Mouse (Mus musculus): Measurements from ENCODE around the gene Pagr1b.
A peak's percentile ranks its signal among the peaks of the same experiment; 100 is the strongest.

Pagr1b gene

DNA sequence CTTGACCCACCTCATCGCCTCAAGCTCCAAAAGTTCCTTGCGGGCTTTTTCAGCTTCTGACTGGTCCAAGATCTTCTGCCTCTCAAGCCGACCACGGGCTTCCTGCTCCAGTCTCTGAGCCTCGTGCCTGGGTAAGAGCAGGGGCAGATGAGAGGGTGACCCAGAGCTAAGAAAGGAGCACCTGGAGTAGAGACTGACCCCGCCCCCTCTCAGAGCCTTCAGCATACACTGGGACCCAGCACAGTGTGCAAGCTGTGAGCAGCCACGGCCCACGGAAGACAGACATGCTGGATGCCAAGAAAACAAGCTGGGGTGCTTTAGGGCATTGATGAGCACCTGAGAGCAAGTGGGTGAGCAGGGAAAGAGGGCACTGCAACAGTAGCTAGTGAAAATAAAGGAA is 27.5 kb downstream of the Pagr1b start:
- DNase-seq = no peak

DNA sequence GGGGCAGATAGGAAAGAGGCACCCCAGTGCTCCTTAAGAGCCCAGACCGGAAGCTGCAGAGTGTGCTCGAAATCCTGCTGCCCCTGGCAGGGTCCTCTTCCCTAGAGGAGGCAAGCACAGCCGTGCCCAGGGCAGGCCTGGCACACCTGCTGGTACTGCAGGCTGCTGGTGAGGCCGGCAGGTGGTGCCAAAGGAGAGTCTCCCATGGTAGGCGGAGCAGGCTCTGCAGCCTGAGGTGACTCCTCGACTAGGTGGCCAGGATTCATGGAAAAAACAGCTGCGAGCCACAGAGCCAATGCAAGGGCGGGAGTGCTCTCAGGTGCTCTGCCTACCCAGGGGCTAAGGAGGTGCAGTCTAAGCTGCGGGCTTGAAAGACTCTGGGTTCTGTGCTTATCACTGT is 30.0 kb downstream of the Pagr1b start:
- peak; percentile 48 for DNase-seq

DNA sequence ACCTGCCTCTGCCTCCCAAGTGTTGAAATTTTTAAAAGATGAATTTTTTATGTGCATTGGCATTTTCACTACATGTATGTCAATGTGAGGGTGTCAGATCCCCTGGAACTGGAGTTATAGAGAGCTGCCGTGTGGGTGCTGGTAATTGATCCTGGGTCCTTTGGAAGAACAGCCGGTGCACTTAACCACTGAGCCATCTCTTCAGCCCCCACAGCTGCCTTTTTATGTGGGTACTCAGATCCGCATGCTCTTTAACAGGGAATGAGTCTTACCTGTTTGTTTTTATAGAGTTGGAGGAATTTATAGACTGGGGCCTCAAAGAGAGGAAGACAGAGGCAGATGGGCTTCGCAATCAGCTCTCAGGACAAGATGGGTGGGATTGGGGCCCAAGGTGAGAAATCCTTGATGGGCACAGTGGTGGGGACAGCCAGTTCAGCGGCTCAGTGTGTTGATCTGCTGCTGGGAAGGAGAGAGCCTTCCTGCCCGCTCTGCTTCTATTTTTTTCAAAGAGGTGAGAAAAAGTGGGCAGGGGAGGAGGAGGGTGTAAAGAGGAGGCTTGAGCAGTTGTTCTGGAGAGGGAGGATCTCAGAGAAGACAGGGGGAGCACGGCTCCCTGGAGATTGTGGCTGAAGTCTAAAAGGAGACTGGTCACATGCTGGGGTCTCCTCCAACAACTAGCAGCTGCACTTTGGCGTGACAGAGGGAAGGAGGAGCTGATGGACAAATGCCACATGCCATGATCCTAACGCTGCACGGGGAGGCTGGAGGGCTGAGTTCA is 31.4 kb downstream of the Pagr1b start:
- no peak for DNase-seq

DNA sequence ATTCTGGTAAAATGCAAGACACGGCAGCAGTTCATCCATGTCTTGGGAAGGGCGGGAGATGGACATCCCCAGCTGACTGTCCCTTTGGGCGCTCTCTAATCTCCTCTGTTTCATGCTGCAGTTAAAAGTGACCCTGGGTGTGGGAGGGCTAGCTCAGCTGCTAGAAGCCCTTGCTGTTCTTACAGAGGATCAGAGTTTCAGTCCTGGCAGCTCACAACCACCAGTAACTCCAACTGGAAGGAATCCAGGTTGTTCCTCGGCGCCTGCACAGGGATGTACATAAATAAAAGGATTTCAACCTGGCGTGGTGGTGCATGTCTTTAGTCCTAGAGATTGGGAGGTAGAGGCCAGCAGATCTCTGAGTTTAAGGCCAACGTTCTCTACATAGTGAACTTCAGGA is 33.2 kb downstream of the Pagr1b start:
- no peak for DNase-seq

DNA sequence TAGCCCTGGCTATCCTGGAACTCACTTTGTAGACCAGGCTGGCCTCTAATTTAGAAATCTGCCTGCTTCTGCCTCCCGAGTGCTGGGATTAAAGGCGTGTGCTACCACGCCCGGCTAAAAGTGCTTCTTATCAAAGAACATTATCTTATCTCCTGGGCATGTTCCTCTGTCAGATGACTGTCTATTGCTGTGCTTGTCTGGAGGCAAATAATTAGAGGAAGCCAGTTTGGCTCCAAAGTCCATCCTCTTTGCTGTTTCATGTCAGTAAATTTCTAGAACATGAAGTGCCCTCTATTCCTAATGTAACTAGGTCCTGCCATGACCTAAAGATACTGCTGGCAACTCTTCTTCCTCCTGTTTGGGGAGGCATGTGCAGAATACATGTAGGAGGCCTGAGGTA is 34.2 kb downstream of the Pagr1b start:
- no peak for DNase-seq

DNA sequence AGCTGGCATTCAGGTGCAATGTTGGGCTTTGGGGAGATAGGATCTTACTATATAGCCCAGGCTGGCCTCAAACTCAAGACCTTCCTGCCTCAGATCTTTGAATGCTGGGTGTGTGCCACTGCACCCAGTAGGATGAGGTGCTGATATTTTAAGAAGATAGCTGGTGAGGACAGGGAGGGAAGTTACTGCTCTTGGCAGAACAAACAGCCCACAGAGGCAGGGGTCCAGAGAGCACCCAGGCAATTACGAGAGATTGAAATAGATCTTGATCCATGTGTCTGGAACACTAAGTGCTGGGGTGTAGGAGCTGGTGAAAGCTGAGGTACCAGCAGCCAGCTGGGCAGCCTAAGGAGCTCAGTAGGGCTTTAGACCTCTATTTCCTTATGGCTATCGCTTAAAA is 34.7 kb downstream of the Pagr1b start:
- no peak for DNase-seq

DNA sequence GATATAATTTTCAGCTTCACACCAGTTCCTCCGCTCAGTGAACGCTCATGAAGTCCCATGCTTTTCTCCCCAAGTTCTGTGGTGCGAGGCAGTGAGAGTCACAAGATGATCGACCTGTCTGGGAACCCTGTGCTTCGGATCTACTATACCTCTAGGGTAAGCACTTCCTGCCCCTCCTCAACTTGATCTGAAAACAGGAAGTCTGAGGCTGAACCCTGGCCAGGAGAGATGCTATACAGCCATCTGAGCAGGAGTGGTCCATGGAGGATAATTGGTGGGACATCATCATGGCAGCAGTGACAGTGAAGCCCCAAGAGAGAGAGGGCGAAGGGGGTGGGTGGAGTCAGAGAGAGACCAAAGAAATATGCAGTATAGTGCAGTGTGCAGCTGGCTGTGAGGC is 37.4 kb downstream of the Pagr1b start:
- DNase-seq = no peak

DNA sequence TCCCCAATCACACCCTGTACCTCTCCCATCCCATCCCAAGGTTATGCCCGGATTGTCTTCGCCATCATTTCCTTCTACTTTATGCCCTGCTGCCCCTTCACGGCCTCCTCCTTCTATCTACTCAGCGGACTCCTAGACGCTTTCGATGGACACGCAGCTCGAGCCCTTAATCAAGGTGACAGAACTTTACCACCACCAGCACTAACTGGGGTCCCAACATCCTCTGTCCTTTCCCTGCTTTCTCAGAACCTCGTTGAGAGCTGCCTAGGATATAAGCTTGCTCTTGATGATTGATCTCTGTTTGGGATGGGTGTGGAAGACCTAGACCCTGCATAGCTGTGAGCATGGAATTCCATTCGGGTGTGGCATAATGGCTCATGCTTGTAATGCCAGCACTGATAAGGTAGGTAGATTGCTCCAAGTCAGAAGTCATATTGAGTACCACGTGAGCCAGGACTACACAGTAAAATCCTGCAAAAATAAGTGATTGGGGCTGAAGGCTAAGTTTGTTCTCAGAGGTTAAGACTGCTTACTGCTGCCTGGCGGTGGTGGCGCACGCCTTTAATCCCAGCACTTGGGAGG is 39.3 kb downstream of the Pagr1b start:
- DNase-seq = peak; percentile 15

DNA sequence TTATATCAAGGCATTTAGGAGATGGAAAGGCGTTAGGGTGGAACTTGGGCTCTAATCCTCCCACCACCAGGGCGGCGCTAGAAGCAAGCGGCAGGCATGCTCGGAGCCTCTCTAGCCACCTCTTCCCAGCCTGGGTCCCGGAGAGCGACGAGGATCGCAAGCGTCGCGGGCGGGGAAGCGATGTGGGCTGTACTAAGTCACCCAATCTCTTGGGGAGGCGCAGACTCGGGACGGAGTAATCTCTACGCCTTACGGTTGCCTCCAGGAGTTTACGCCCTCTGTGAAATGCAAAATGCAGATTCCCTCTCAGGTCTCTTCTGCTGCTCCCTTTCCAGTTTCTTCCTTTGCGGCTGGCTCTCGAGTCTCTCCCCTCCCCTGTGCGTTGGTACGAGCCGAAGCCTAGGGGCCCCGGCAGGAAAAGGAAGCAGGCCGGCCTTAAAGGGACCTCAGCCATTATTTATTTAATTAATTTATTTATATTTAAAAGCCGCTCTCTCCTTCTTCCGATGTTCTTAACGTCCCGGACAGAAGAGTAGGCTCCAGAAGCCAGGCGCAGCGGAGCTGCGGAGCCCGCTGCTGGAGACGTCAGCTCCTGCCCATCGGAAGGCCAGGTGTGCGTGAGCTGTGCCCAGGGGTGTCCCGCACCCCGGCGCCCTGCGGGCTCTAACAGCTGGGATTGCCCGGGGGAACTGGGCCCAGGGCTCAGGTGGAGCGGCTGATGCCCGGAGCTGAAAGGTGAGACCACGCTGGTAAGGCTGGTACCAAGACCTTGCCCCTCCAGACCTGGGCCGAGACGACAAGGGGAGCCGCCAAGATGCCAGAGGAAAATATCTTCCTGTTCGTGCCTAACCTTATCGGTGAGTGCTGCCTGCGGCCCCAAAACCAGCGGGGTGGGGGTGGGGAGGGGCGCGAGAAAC is 40.1 kb downstream of the Pagr1b start, which contains the start of gene Cdiptos:
Gene Cdiptos, minus strand, starts transcription at position 149 of the 917 bp plus-strand sequence.
- DNase-seq = peak; percentile 98

DNA sequence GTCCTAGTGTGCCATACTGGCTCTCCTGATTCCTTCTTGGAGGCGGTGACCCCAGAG is 40.6 kb downstream of the Pagr1b start, which contains the start of gene Cdipt:
Gene Cdipt, plus strand, starts transcription at position 22 of the 57 bp plus-strand sequence.
- DNase-seq = no peak

DNA sequence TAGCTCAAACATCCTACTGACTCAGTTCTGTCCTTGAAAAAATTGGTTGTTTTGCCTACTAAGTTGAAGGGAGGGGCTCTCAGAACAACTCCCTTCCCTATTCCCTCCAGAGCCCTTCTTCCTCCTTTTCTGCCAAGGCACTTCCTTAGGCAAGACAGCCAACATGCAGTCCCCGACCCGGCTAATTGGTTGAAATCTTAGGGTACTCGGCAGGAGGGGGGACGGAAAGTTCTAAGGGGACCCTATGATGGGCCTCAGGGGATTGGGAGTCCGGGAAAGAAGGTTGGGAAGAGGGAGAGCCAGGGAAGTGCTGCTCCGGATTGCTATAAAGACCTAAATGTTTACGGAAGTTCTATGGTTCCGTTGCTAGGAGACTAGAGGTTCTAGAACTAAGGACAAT is 40.8 kb downstream of the Pagr1b start:
- DNase-seq = no peak

DNA sequence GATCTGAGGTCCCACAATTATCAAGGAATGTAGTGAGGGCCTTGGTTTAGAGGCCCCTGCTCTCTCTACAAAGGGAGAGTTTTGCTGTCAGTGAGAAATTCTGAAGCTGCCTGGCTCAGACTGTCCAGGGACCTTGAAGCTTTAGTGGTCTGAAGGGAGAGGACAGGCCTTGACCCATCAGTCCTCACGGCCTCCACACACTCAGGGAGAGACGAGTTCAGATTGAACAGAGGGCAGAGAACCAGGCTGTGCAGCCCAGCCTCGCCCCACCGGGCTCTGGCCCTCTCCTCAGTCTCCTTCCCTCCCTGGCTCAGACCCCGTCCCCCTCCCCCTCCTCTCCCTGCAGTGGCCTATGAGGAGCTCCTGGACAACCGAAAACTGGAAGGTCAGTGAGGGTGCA is 48.9 kb downstream of the Pagr1b start:
- DNase-seq = no peak

DNA sequence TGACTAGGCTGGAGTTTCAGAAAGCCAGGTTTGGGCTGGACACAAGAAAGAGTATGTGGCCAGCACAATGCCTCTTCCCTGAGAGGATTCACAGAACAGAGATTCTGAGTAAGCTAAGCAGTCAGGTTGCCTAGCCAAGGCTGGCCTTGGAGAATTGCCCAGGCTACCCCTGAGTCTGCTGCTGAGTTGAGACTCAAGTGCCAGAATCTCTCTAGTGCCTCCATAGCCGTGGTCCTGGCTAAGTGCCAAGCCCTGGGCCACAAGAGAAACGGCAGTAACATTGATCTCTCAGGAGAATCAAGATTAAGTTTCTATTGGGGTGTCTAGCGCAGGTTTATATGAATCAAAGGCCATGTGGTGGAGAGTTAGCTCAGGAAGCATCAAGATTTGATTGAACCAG is 50.7 kb downstream of the Pagr1b start:
- no peak for DNase-seq

DNA sequence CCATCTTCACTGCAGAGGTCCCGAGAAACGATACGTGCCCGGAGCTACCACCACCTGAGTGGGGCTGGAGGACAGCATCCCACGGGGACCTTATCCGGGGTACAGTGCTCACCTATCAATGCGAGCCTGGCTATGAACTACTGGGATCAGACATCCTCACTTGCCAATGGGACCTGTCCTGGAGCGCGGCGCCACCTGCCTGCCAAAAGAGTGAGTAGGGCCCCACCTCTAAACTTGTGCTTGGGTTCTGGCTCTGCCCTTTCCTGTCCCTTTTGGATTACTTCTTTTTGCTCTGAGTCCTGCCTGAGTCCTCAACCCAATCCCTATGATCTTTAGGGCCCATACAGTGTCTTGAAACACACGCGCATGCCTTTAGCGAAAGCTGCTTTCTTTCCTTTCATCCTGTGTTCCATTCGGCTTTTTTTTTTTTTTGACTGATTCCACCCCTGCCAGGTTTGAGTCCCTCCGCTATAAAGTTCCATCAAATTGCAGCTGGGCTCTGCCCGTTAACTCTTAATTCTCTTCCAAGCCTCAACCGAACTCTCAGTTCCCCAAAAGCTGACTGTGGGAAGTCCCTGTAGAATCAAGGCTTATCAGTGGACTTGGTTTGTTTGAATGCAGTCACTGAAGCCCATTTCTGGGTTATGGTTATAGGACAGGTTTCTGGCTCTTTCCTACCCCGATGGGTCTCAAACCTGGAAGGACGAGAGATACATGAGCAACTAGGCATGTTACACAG is 52.6 kb downstream of the Pagr1b start:
- peak; percentile 40 for DNase-seq

DNA sequence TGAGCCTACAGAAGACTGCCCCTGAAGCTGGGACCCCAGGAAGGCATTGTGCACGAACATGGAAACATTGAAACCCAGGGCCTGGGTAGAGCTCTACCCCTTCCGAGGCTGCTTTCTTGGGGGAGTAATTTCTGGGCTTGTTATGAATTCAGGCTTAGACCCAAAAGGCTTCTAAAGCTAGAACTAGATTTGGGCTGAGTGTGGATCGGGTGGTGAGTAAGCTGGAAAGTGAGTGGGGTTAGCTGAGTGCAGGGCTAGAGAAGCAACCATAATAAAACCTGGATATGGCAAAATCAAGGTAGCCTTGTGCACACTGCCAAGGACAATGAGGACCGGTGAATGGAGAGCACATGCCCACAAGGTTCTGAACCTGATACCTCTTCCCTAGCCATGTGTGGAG is 54.3 kb downstream of the Pagr1b start:
- no peak for DNase-seq

DNA sequence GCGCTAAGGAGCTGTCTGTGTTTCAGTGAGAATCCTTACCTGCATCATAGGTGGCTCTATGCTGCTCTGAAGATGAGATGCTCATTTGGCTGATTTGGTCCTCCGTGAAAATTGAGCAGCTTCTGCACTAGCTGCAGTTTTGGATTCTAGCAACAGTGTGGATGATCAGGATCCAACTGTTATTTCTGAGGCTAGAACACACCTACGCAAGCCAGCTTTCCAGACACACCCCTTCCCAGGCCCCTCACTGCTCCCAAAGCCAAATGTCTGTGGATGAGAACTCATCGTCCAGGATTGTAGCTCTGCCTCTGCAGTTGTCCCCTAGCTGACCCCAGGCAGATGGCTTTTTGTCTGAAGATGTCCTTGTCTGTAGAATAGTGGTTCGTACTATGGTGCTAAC is 55.2 kb downstream of the Pagr1b start:
- DNase-seq = no peak

DNA sequence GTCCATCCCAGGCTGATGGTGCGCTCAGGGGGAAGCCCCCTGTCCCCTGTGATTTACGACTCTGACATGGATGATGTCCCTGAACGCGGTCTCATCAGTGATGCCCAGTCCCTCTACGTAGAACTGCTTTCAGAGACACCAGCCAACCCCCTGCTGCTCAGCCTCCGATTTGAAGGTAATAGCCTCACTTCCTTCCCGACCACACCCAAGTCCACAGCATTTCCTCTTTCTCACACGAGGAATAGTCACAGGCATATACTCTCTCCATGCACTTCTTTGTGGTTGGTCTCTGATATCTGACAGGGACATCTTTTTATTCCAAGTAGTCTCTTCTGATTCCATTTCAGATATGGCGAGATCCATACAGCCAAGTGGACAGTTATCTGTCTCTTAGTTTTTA is 56.5 kb downstream of the Pagr1b start:
- no peak for DNase-seq

DNA sequence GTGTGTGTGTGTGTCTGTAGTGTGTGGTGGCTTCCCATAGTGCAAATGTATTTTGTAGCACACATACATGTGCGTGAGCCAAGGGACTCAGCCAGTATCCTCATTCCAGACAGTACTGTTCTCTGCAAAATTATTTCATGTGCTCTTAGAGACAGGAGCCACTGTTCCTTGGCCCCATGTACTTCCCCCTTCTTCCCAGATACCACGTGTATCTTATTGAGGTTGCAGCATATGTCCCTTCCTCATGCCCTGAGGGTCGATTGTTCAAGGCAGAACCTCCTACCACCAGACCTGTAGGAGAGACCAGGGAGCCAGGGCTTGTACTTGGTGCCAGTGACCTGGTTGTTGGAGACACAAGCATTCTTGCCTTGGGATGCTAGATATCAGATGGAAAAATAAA is 61.2 kb downstream of the Pagr1b start:
- no peak for DNase-seq

DNA sequence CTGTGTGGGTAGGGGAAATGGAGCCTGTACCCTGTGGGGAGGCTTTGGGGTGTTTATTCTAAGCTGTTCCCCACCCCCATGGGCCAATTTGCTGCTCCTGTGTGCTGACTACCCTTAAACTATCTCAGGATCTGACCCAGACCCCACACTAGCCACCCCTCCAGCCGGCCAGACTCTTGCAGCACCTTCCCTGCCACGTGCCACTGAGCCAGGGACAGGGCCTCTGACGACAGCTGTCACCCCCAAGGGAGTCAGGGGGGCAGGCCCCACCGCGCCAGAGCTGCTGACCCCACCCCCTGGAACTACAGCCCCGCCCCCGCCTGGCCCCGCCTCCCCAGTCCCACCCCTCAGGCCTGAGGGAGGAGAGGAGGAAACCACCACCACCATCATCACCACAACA is 63.6 kb downstream of the Pagr1b start:
- peak; percentile 34 for DNase-seq

DNA sequence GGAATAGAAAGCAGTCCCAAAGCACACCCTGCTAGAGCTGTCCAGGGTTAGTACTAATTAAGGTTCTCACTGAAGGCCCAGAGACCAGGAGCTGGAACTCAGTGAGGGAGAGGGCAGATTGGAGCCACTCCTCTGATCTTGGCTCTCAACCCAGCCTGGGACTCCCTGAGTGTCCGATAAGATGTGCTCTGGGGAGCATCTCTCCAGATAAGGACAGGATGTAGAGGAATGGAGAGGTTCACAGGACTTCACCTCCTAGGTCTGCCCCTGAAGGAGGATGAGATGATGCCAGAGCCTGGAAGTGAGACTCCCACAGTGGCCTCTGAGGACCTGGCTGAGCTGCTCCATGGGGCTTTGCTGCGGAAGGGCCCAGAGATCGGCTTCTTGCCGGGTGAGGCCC is 64.5 kb downstream of the Pagr1b start:
- DNase-seq = no peak

All from retina, postnatal 1 day (tissue).